Comparison of ENCODE assay signal across 9 mouse cellular contexts in the genomic region with DNA sequence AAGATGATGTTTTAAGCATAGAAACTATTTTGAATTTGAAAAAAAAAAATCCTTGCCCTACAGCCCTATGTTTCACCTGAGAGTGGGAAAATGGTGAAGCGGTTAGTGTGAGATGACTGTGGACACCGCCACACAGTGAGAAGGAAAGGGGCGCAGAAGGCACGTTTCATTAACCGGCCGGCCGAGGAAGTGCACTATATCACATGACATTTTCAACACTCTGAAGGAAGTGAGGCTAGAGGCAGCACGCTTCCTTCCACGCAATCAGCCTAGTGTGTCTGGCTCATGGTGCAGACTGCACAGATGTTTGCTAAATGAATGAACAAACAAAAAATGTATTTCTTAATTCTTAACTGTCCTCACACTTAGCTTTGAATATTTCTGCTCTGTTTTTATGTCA.
DNase-seq lines count a peak whose midpoint lies in the region; ATAC-seq and TF ChIP-seq lines count a peak whose summit lies in the region.
"Had no signal": no experiment of that assay in that cellular context is flagged by ENCODE, and none has a peak within 500 bp of the region (broad histone marks: within the 10 kb centered on the region; RNA-seq: fewer than 3 reads in every experiment).

No protein-coding gene starts in this region.

- WGBS in embryonic facial prominence, embryonic 14.5 days = 60% methylated on average over 9 of the region's 9 CpGs
- 83% methylated on average over 9 of the region's 9 CpGs for WGBS in embryonic facial prominence, embryonic 10.5 days
- WGBS in lung, postnatal 0 days = 52% methylated on average over 9 of the region's 9 CpGs

- H3K4me2 ChIP-seq in embryonic facial prominence, embryonic 14.5 days (ENCODE audit: low read depth, low read length) = no peak overlapping the region
- 0 out of 2 replicates have a peak overlapping the region, but pooled peaks have one; percentile 3 for H3K4me2 ChIP-seq in lung, postnatal 0 days (replicated peaks; ENCODE audit: low read depth, low read length)

- DNase-seq in embryonic facial prominence, embryonic 14.5 days (ENCODE audit: low spot score) = peak; percentile 13
- no peak for DNase-seq in embryonic facial prominence, embryonic 10.5 days (ENCODE audit: low spot score)
- no peak for DNase-seq in lung, postnatal 0 days (ENCODE audit: low spot score)
- DNase-seq in lung, adult 18-20 months = no peak
- DNase-seq in lung, postnatal 10 days = peak; percentile 9
- DNase-seq in thymus, postnatal 4 days = peak; percentile 35
- no peak for DNase-seq in cerebellum, adult 11-12 months
- DNase-seq in gastrocnemius, postnatal 4 days (ENCODE audit: low spot score in 2 of 2) = no peak

- no peak for ATAC-seq in embryonic facial prominence, embryonic 14.5 days (ENCODE audit: low read depth)
- peak; percentile 29 for ATAC-seq in lung, postnatal 0 days

- no peaks in the 10 kb centered on the region for H3K4me1 ChIP-seq in embryonic facial prominence, embryonic 14.5 days (ENCODE audit: control insufficient read depth, insufficient read depth, low read length)
- H3K4me1 ChIP-seq in embryonic facial prominence, embryonic 10.5 days = no peaks in the 10 kb centered on the region
- H3K4me1 ChIP-seq in lung, postnatal 0 days (ENCODE audit: insufficient read depth, low read depth, low read length) = no peaks in the 10 kb centered on the region; the same call in 1 of the 2 replicates

- H3K36me3 ChIP-seq in embryonic facial prominence, embryonic 14.5 days (ENCODE audit: control insufficient read depth, insufficient read depth, low read length) = no peaks in the 10 kb centered on the region
- no peaks in the 10 kb centered on the region; the same call in 1 of the 2 replicates for H3K36me3 ChIP-seq in embryonic facial prominence, embryonic 10.5 days (replicated peaks)
- no peaks in the 10 kb centered on the region for H3K36me3 ChIP-seq in lung, postnatal 0 days (ENCODE audit: insufficient read depth, low read length)
- H3K36me3 ChIP-seq: midbrain, embryonic 10.5 days had no signal

- TF ChIP-seq EP300 in lung, postnatal 0 days (IDR thresholded peaks at IDR 0.05) = no peak

- H3K27ac ChIP-seq in embryonic facial prominence, embryonic 14.5 days (replicated peaks; ENCODE audit: low read depth, low read length) = no peak overlapping the region; the same call in 1 of the 2 replicates
- H3K27ac ChIP-seq in embryonic facial prominence, embryonic 10.5 days (replicated peaks) = no peak overlapping the region
- no peak overlapping the region for H3K27ac ChIP-seq in lung, postnatal 0 days (ENCODE audit: low read length)
- H3K27ac ChIP-seq: midbrain, embryonic 10.5 days had no signal

- H3K27me3 ChIP-seq in embryonic facial prominence, embryonic 14.5 days (replicated peaks; ENCODE audit: control insufficient read depth, insufficient read depth, low read length) = no peaks in the 10 kb centered on the region
- no peaks in the 10 kb centered on the region for H3K27me3 ChIP-seq in embryonic facial prominence, embryonic 10.5 days (replicated peaks; ENCODE audit: low read depth, poor library complexity, severe bottlenecking)
- no peaks in the 10 kb centered on the region for H3K27me3 ChIP-seq in lung, postnatal 0 days (replicated peaks; ENCODE audit: insufficient read depth, low read length)

- no peak overlapping the region for H3K9ac ChIP-seq in embryonic facial prominence, embryonic 14.5 days (ENCODE audit: low read depth, low read length)
- no peak overlapping the region for H3K9ac ChIP-seq in lung, postnatal 0 days (replicated peaks; ENCODE audit: low read depth)

- H3K9me3 ChIP-seq in embryonic facial prominence, embryonic 14.5 days (ENCODE audit: control insufficient read depth, low read length) = no peaks in the 10 kb centered on the region
- H3K9me3 ChIP-seq in embryonic facial prominence, embryonic 10.5 days = no peaks in the 10 kb centered on the region
- H3K9me3 ChIP-seq in lung, postnatal 0 days (ENCODE audit: low read length) = no peaks in the 10 kb centered on the region
- H3K9me3 ChIP-seq: midbrain, embryonic 10.5 days had no signal

- no peak overlapping the region for H3K4me3 ChIP-seq in embryonic facial prominence, embryonic 14.5 days (ENCODE audit: low read depth, low read length)
- H3K4me3 ChIP-seq in embryonic facial prominence, embryonic 10.5 days = no peak overlapping the region
- no peak overlapping the region for H3K4me3 ChIP-seq in lung, postnatal 0 days (ENCODE audit: low read depth, low read length)
- H3K4me3 ChIP-seq: midbrain, embryonic 10.5 days had no signal

- no peak for TF ChIP-seq CTCF in lung, postnatal 0 days (IDR thresholded peaks at IDR 0.05)

Comparison
In these comparisons a context has a peak if more than half of its experiments do, and no peak if none do; other contexts are left out.
1. DNase-seq: peak in embryonic facial prominence, embryonic 14.5 days (single experiment), lung, postnatal 10 days (single experiment) and thymus, postnatal 4 days (single experiment); none in embryonic facial prominence, embryonic 10.5 days (single experiment), lung, postnatal 0 days (single experiment), lung, adult 18-20 months (0 of 2), cerebellum, adult 11-12 months (single experiment) and gastrocnemius, postnatal 4 days (0 of 2).